ENCODE assay signal across 8 mouse cellular contexts in genomic region chr15:89128382-89129350, GRCm38 (mm10). TPM values are rescaled to one million over a fixed set of nuclear protein-coding genes. Genes with fewer than 3 reads are reported as not detected.
A peak's percentile ranks its signal among the peaks of the same experiment; 100 is the strongest.
DNase-seq lines count a peak whose midpoint lies in the region; ATAC-seq and TF ChIP-seq lines count a peak whose summit lies in the region.

Hdac10 (minus strand) TSS chr15:89128700.

- H3K36me3 ChIP-seq in heart, embryonic 12.5 days, result peaks cover 37% of the 10 kb centered on the region
- H3K36me3 ChIP-seq in kidney, postnatal 0 days (ENCODE audit: insufficient read depth, low read length), result no peaks in the 10 kb centered on the region
- no peaks in the 10 kb centered on the region for H3K36me3 ChIP-seq in liver, adult 2 months (ENCODE audit: control insufficient read depth, insufficient read depth, low read length)

- peak within 1 kb of the TSS; percentile 82 for H3K9ac ChIP-seq in heart, embryonic 12.5 days
- peak within 1 kb of the TSS; percentile 67 for H3K9ac ChIP-seq in kidney, postnatal 0 days (ENCODE audit: low read depth, low read length)
- peak within 1 kb of the TSS; percentile 72 for H3K9ac ChIP-seq in liver, adult 2 months (ENCODE audit: low read depth, low read length)

- peaks cover 4% of the 10 kb centered on the region; the same call in 1 of the 2 replicates for H3K79me2 ChIP-seq in liver, adult 2 months (ENCODE audit: control insufficient read depth, insufficient read depth, low read length)

- TF ChIP-seq CTCF in kidney, postnatal 0 days (IDR thresholded peaks at IDR 0.05; ENCODE audit: low read depth), result peak; percentile 91
- peak; percentile 99 for TF ChIP-seq CTCF in liver, adult 2 months (IDR thresholded peaks at IDR 0.05; ENCODE audit: low read depth, low read length)

- TF ChIP-seq POLR2A in liver, adult 2 months (IDR thresholded peaks at IDR 0.05; ENCODE audit: extremely low read depth, insufficient read depth, low read length), result no peak

- 4% methylated on average over 36 of the region's 36 CpGs for WGBS in heart, embryonic 12.5 days
- 3% methylated on average over 36 of the region's 36 CpGs for WGBS in kidney, postnatal 0 days
- 4% methylated on average over 36 of the region's 36 CpGs for WGBS in liver, adult 2 months

- peak within 1 kb of the TSS; percentile 85 for H3K4me3 ChIP-seq in brown adipose tissue, adult 24 weeks (ENCODE audit: insufficient read depth, low read depth, low read length)
- H3K4me3 ChIP-seq in heart, embryonic 12.5 days, result peak within 1 kb of the TSS; percentile 67
- peak within 1 kb of the TSS; percentile 57 for H3K4me3 ChIP-seq in kidney, postnatal 0 days (replicated peaks; ENCODE audit: low read depth, low read length)
- H3K4me3 ChIP-seq in liver, adult 2 months (ENCODE audit: insufficient read depth, low read depth, low read length), result peak within 1 kb of the TSS; percentile 69

- ATAC-seq in erythroid progenitor cell, adult 5-6 weeks (replicated peaks; ENCODE audit: low FRiP score, poor library complexity, severe bottlenecking), result peak; percentile 91
- ATAC-seq in heart, embryonic 12.5 days (ENCODE audit: insufficient number of reproducible peaks, low FRiP score), result peak; percentile 89
- ATAC-seq in kidney, postnatal 0 days (replicated peaks; ENCODE audit: low FRiP score, low read depth), result peak; percentile 86
- ATAC-seq in monocyte, adult 5-6 weeks (replicated peaks; ENCODE audit: insufficient number of reproducible peaks, low FRiP score, low TSS enrichment, poor library complexity, severe bottlenecking), result peak; percentile 51

- peak within 1 kb of the TSS; percentile 81 for H3K4me2 ChIP-seq in heart, embryonic 12.5 days
- H3K4me2 ChIP-seq in kidney, postnatal 0 days (ENCODE audit: low read length), result peak within 1 kb of the TSS; percentile 81

- H3K27me3 ChIP-seq in heart, embryonic 12.5 days (replicated peaks), result no peaks in the 10 kb centered on the region
- no peaks in the 10 kb centered on the region for H3K27me3 ChIP-seq in kidney, postnatal 0 days (ENCODE audit: insufficient read depth, low read length)
- H3K27me3 ChIP-seq in liver, adult 2 months (ENCODE audit: control insufficient read depth, insufficient read depth, low read length), result no peaks in the 10 kb centered on the region

- H3K4me1 ChIP-seq in brown adipose tissue, adult 24 weeks (ENCODE audit: control insufficient read depth, insufficient read depth, insufficient read length, low read length), result peaks cover 10% of the 10 kb centered on the region
- H3K4me1 ChIP-seq in heart, embryonic 12.5 days (replicated peaks), result peaks cover 16% of the 10 kb centered on the region
- H3K4me1 ChIP-seq in kidney, postnatal 0 days (replicated peaks; ENCODE audit: insufficient read depth, low read length), result peaks cover 13% of the 10 kb centered on the region; the same call in 1 of the 2 replicates
- H3K4me1 ChIP-seq in liver, adult 2 months (ENCODE audit: control insufficient read depth, insufficient read depth, low read length), result peaks cover 7% of the 10 kb centered on the region; the same call in 1 of the 2 replicates

- H3K9me3 ChIP-seq in heart, embryonic 12.5 days (replicated peaks), result no peaks in the 10 kb centered on the region
- H3K9me3 ChIP-seq in kidney, postnatal 0 days (replicated peaks; ENCODE audit: low read length), result no peaks in the 10 kb centered on the region

- H3K27ac ChIP-seq in brown adipose tissue, adult 24 weeks (replicated peaks; ENCODE audit: low read depth, low read length), result peak within 1 kb of the TSS; percentile 87
- peak within 1 kb of the TSS; percentile 77 for H3K27ac ChIP-seq in heart, embryonic 12.5 days (ENCODE audit: poor library complexity, severe bottlenecking)
- peak within 1 kb of the TSS; percentile 82 for H3K27ac ChIP-seq in kidney, postnatal 0 days
- H3K27ac ChIP-seq in liver, adult 2 months (replicated peaks; ENCODE audit: insufficient read depth, low read depth, low read length), result peak within 1 kb of the TSS; percentile 84

- DNase-seq in CD4-positive, CD25-positive, alpha-beta regulatory T cell, adult 2 months (ENCODE audit: low read depth, low spot score), result peak; percentile 88
- DNase-seq in kidney, postnatal 0 days (ENCODE audit: low spot score), result peak; percentile 87
- peak; percentile 80 for DNase-seq in liver, adult 2 months (ENCODE audit: extremely low read depth, low read depth, low spot score)
- peak; percentile 92 to 93 for DNase-seq in spleen, postnatal 36 days (ENCODE audit: low spot score in 2 of 2)

RNA-seq across cellular contexts. Expression of gene Hdac10, which starts in this region (rescaled TPM):
- polyA plus RNA-seq in brown adipose tissue, adult 24 weeks (2012; ENCODE audit: insufficient read depth, insufficient read length, missing spikeins), result 4.6 and 6.8 TPM in 2 replicates
- 4.3 TPM in 1 of 2 replicates, not detected in the other for total RNA-seq in erythroid progenitor cell, adult 5-6 weeks (2015; ENCODE audit: low replicate concordance)
- total RNA-seq in erythroid progenitor cell, adult 5-6 weeks (2017; ENCODE audit: low replicate concordance), result 1.3 TPM in 1 of 2 replicates, not detected in the other
- 12.7 and 13.4 TPM in 2 replicates for polyA plus RNA-seq in heart, embryonic 12.5 days (2016; fragmentation: Nextera tagmentation; extraction: Ambion mirVana)
- polyA plus RNA-seq in kidney, postnatal 0 days (2015; fragmentation: Nextera tagmentation; extraction: Ambion mirVana), result 12.8 and 13.2 TPM in 2 replicates
- 10.0 and 10.5 TPM in 2 replicates for total RNA-seq in liver, adult 2 months (2014; rRNA removed)
- 16.8 and 22.0 TPM in 2 replicates for polyA plus RNA-seq in liver, adult 2 months (2012; rRNA removed)
- 19.4 to 24.3 TPM (median 20.6 TPM) in 3 replicates for total RNA-seq in monocyte, adult 5-6 weeks (2017)

Comparison
In these comparisons a context has a peak if more than half of its experiments do, and no peak if none do; other contexts are left out.
1. Peak in every context shown above with its lines: DNase-seq, ATAC-seq, H3K4me3 ChIP-seq and H3K27ac ChIP-seq.